Mouse (Mus musculus): ENCODE data around the gene Angel1.

The Angel1 gene

DNA sequence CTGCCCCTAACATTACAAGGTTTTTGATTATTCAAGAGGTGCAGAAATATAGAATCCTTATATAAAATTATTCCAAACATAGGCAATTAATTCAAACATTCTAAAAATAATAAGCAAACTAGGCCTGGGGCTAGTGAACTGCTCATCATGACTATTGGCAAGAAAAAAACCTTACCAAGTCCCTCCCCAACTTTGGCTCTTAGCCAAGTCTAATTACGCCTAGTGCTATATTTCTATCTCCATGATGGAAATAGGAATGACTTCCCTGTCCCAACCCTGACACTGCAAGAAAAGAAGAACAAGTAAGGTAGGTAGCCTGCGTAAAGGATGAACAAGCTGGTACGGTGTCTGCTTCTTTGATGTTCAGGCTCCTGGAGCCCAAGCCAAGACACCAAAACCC, 23.6 kb downstream of the Angel1 start:
- in situ Hi-C loops (cut with MboI, MseI): no loop called here

DNA sequence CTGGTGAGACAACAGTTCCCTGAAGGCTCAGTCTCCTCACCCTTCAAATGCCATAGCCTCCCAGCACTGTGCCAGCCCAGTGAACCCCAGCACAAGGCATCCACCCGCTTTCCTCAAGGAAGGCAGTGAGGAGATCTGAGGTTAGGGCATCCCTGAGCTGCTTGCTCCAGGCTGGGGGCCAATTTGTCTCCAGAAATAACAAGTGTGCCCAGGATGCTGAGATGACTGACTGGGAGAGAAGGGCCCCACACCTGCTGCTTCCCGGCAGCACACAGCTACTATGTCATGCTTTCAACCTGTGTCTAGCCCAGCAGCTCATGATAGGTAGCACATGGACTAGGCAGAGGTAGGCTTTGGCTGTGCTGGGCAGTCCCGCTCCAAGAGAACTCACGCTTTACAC, 24.8 kb downstream of the Angel1 start:
- in situ Hi-C loops (cut with MboI, MseI): no loop called here

- in situ Hi-C loops (cut with MboI, MseI): no loop called here
Observed at GRCm38 (mm10) chr12:86700927-86701310, 25.3 kb downstream of the Angel1 start.

- in situ Hi-C loops (cut with MboI, MseI): no loop called here
Observed at GRCm38 (mm10) chr12:86699965-86700926, 26.0 kb downstream of the Angel1 start.

- in situ Hi-C loops (cut with MboI, MseI): no loop called here
Observed at GRCm38 (mm10) chr12:86698537-86698936, 27.7 kb downstream of the Angel1 start.

GRCm38 (mm10) chr12:86697996-86698395, 28.3 kb downstream of the Angel1 start:
- in situ Hi-C loops (cut with MboI, MseI): no loop called here

- in situ Hi-C loops (cut with MboI, MseI): no loop called here
Observed at GRCm38 (mm10) chr12:86694441-86694840, 31.8 kb downstream of the Angel1 start.

DNA sequence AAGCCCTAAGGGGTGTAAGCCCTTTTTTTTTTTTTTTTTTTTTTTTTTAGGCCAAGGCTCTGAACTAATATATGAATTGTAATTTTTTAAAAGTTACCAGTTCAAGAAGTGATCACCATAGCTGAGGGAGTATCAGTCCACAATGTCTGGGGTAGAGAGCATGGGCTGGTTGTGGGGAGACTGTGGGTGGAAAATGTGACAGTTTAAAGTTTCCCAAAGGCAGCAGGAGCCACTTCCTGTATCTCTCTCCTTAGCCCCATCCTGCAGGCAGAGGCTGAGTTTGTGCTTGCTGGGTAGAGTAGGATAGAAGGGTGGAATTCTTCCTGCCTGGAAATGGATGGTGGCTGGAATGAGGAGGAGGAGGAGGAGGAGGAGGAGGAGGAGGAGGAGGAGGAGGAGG, 32.9 kb downstream of the Angel1 start:
- in situ Hi-C loops (cut with MboI, MseI): no loop called here

DNA sequence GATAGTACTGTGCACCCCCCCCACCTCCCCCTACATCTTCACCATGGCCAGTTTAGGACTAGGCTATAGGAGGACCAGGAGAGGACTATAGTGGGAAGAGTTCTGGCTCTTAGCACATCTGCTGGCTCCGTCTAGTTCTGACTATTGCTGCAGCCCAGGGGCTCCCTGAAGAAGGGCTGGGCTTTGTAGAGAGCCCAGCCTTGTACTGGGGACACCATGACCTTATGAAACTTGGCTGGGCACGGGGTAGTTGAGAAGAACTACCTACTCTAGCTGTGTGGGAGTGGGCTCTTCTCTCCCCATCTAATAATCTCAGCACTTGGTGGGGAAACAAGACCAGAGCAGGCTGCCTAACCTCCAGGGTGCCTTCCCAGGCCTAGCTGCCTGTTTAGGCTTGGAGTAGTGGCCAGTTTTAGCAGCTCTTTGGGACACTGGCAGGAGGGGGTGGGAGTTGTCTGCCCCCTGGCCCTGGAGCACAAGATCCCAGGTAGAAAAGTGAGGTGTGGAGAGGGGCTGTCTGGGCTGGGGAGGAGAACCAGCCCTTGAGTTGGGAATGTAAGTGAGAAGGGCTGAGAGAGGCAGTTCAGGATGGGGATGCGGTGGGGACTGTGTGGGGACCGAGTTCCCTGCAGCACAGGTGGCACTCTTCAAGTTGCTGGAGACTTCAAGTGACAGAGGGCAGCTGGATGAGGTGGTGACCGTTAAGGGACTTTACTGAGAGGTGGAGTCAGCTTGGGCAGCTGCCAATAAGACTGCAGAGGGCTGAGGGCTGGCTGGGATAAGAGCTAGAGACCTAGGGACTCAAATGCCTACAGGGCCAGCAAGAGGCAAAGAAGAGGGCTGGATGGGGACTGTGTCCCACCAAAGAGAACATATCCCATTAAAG, 33.5 kb downstream of the Angel1 start:
- in situ Hi-C loops (cut with MboI, MseI): no loop called here

DNA sequence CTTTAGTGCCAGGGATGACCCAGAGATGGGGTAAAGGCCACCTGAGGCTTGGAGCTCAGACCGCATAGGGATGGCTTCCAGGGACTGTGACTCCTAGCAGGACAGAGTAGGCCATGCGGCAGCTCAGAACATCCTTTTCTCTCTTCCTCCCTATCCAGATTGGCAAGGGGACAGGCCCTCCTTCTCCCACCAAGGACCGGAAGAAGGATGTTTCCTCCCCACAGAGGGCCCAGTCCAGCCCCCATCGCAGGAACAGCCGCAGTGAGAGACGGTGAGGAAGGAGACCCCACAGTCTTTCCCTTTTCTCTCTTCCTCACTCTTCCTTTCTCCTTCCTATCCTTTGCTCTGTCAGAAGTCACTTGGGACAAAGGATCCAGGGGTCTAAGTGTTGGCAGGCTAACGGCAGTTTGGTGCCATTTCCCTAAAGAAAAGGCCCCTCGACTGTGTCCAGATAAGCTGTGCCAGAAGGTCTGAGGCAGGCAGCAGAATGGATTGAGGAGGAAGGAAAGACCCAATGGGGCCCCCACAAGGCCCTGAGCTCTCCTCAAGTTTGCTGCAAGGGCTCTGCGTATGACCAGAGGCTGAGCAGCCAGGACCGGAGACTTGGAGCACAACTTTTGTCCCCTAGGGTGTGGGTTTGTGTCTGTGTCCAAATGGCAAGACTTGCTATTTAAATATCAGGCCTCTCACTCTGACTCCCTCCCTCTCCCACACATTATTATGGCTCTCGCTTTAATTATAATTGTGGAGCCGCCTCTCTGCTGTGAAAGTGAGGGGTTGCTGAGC, 35.4 kb downstream of the Angel1 start:
- in situ Hi-C loops (cut with MboI, MseI): no loop called here

- in situ Hi-C loops (cut with MboI, MseI): no loop called here
Observed at GRCm38 (mm10) chr12:86688917-86689316, 37.3 kb downstream of the Angel1 start.

- in situ Hi-C loops (cut with MboI, MseI): no loop called here
Observed at GRCm38 (mm10) chr12:86687971-86688573, 38.2 kb downstream of the Angel1 start.

DNA sequence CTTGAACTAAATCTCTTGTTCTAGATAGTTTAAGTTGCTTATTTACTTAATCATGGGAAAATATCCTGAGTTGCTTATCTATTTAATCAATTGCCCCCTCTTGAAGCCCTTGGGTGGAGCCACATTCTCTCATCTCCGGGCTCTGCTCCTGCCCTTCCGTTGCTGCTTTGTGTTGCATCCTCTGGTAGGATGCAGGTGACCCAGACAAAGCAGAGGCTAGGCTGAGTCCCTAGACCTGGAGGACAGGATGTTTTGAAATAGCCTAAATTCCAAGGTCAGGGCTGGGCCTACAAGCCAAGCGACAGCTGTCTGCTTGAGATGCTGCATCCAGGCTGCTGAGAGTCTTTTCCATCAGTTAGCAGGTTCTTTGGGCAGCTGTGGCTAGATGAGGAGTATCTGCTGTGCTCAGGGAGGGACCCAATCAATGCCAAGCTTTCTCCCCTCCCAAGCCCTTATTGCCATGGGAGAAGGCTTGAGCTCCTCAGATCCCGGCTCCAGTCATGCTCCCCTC, 38.8 kb downstream of the Angel1 start:
- in situ Hi-C loops (cut with MboI, MseI): no loop called here

DNA sequence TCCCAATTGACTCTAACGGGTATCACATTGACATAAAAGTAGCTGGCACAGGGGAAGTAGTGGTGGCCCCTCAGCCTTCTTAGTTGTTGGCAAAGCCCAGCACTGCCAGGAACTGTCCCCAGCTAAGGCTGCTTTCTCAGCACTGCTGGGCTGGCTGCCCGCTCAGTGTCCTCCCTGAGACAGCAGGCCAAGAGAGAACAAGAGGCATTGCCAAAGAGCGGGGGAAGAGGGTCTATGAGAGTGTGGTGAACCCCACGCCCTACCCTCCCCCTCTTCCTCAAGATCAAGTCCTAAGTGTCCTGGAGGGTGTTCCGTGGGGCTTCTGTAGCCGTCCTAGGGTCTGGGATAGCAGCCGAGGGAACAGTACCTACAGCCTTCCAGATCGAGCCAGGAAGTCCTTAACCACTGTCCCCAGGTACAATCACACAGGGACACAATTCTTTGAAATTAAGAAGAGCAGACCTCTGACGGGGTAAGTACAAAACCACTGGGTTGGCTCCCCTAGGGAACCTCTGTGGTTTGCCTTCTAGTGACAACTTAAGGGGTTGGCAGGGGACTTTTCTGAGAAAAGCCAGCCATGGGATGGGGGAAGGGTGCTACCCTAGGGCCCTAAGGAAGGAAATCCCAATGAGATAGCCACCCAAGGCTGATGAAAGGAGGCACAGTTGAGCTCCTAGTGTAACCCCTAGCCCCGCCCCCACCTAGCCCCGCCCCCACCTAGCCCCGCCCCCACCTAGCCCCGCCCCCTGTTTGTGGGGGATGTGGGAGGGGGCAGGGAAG, 39.5 kb downstream of the Angel1 start:
- in situ Hi-C loops (cut with MboI, MseI): no loop called here

DNA sequence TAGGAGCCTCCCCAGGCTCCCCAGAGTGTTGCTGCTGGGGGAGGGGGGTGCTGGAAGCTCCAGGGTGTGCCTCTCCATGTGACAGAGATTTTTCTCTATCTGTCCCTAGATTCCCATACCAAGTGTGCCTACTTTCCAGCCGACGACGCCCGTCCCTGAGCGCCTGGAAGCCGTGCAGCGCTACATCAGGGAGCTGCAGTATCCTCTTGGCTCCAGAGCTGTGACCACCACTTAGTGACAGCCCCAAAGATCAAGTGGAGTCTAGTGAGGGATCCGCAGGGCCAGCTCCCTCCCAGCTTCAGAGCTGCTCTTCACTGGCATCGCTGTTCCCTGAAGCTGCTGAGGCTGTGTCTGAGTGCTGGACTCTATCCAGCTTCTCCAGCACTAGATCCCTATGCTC, 41.0 kb downstream of the Angel1 start:
- in situ Hi-C loops (cut with MboI, MseI): no loop called here

- in situ Hi-C loops (cut with MboI, MseI): no loop called here
Observed at GRCm38 (mm10) chr12:86683698-86684097, 42.6 kb downstream of the Angel1 start.

GRCm38 (mm10) chr12:86682178-86682577, 44.1 kb downstream of the Angel1 start:
- in situ Hi-C loops (cut with MboI, MseI): no loop called here

- in situ Hi-C loops (cut with MboI, MseI): no loop called here
Observed at GRCm38 (mm10) chr12:86681626-86682025, 44.6 kb downstream of the Angel1 start.

GRCm38 (mm10) chr12:86680591-86681193, 45.6 kb downstream of the Angel1 start:
- in situ Hi-C loops (cut with MboI, MseI): no loop called here

GRCm38 (mm10) chr12:86679991-86680491, 46.2 kb downstream of the Angel1 start:
- in situ Hi-C loops (cut with MboI, MseI): no loop called here
